ENCODE assay signal across 8 mouse cellular contexts in genomic region chr11:83753581-83754181, GRCm38 (mm10). TPM values are rescaled to one million over a fixed set of nuclear protein-coding genes. Genes with fewer than 3 reads are reported as not detected.
DNase-seq lines count a peak whose midpoint lies in the region; ATAC-seq and TF ChIP-seq lines count a peak whose summit lies in the region.

TSS of gene Heatr6 (plus strand) at chr11:83753696.

- CTCF ChIA-PET in Patski (lab: Charles Lee), result interaction anchor here (0.8 to 0.9 kb wide), 2 partner anchors 13 to 214 kb away, joined by 3 read pairs; no protein-coding TSS in a partner anchor

- POLR2A ChIA-PET in Patski (lab: Charles Lee), result interaction anchor here (0.7 to 0.9 kb wide), 2 partner anchors 13 to 14 kb away, joined by 3 to 6 read pairs; no protein-coding TSS in a partner anchor

- TF ChIP-seq CTCF in Patski (IDR thresholded peaks at IDR 0.05), result no peak

- peak within 1 kb of the TSS; percentile 83 for H3K27ac ChIP-seq in hindbrain, embryonic 14.5 days

- under 1% methylated on average over 47 of the region's 47 CpGs for WGBS in hindbrain, embryonic 14.5 days

- DNase-seq in Patski (ENCODE audit: low read depth, low spot score), result peak; percentile 34
- DNase-seq in cerebellum, postnatal 14 days, result peak; percentile 94 to 97
- peak; percentile 78 to 79 for DNase-seq in frontal cortex, postnatal 25 days (ENCODE audit: low spot score in 2 of 2)
- peak; percentile 93 for DNase-seq in hindbrain, embryonic 14.5 days (ENCODE audit: low spot score)
- peak; percentile 87 for DNase-seq in layer of hippocampus, postnatal 36 days
- DNase-seq in lung, postnatal 36 days, result peak; percentile 93
- DNase-seq in retina, postnatal 1 day, result peak; percentile 97
- DNase-seq in urinary bladder, adult 18-20 months (ENCODE audit: low spot score in 2 of 2), result peak; percentile 80 to 83

- peak within 1 kb of the TSS; percentile 73 for H3K4me2 ChIP-seq in hindbrain, embryonic 14.5 days (replicated peaks)

- in situ Hi-C loops in Patski (cut with MboI; ENCODE audit: low pct_unique_long_range_greater_than_20kb), result no loop called here

- peaks cover 15% of the 10 kb centered on the region for H3K4me1 ChIP-seq in hindbrain, embryonic 14.5 days (replicated peaks; ENCODE audit: control insufficient read depth, insufficient read depth, low read length)

- H3K9me3 ChIP-seq in hindbrain, embryonic 14.5 days (ENCODE audit: control insufficient read depth, low read length), result no peaks in the 10 kb centered on the region

- peaks cover 32% of the 10 kb centered on the region for H3K36me3 ChIP-seq in hindbrain, embryonic 14.5 days (replicated peaks; ENCODE audit: control insufficient read depth, insufficient read depth)

- peak; percentile 83 for ATAC-seq in Patski
- ATAC-seq in hindbrain, embryonic 14.5 days (ENCODE audit: low FRiP score), result peak; percentile 94

- H3K9ac ChIP-seq in hindbrain, embryonic 14.5 days, result peak within 1 kb of the TSS; percentile 79

- H3K4me3 ChIP-seq in hindbrain, embryonic 14.5 days (replicated peaks; ENCODE audit: low read length), result peak within 1 kb of the TSS; percentile 59

- peaks cover 25% of the 10 kb centered on the region for H3K27me3 ChIP-seq in Patski
- peaks cover 27% of the 10 kb centered on the region for H3K27me3 ChIP-seq in hindbrain, embryonic 14.5 days (ENCODE audit: control insufficient read depth, insufficient read depth, low read length)

RNA-seq across cellular contexts. Expression of gene Heatr6, which starts in this region (rescaled TPM):
- 17.6 TPM for polyA plus RNA-seq in Patski (2021)
- polyA plus RNA-seq in hindbrain, embryonic 14.5 days (2014; fragmentation: Nextera tagmentation; extraction: Ambion mirVana), result 29.1 and 33.3 TPM in 2 replicates
- total RNA-seq in layer of hippocampus, postnatal 36 days (2021), result 10 to 100 TPM; 15.8 to 17.7 TPM

Comparison
In these comparisons a context has a peak if more than half of its experiments do, and no peak if none do; other contexts are left out.
1. Peak in every context shown above with its lines: DNase-seq, ATAC-seq, H3K4me3 ChIP-seq and H3K27ac ChIP-seq.
2. DNase-seq: peak in every context shown above with its lines; median percentile 97 in retina, postnatal 1 day; 96 in cerebellum, postnatal 14 days; 93 in hindbrain, embryonic 14.5 days; 93 in lung, postnatal 36 days; 87 in layer of hippocampus, postnatal 36 days; 82 in urinary bladder, adult 18-20 months; 78 in frontal cortex, postnatal 25 days; 34 in Patski.